ENCODE assay signal across 38 mouse cellular contexts in genomic region chr9:44412781-44413180, GRCm38 (mm10). TPM values are rescaled to one million over a fixed set of nuclear protein-coding genes. Genes with fewer than 3 reads are reported as not detected.
DNase-seq lines count a peak whose midpoint lies in the region; ATAC-seq and TF ChIP-seq lines count a peak whose summit lies in the region.
"Had no signal": no experiment of that assay in that cellular context is flagged by ENCODE, and none has a peak within 500 bp of the region (broad histone marks: within the 10 kb centered on the region; RNA-seq: fewer than 3 reads in every experiment).

No protein-coding gene starts in this region.

- H3K4me2 ChIP-seq in midbrain, embryonic 11.5 days: no peak overlapping the region
- no peak overlapping the region for H3K4me2 ChIP-seq in midbrain, postnatal 0 days (ENCODE audit: low read depth, low read length, poor library complexity, severe bottlenecking)
- no peak overlapping the region for H3K4me2 ChIP-seq in liver, postnatal 0 days (ENCODE audit: low read depth, low read length)
- H3K4me2 ChIP-seq: embryonic facial prominence, embryonic 15.5 days; forebrain, embryonic 13.5 days; heart, embryonic 12.5 days; hindbrain, embryonic 13.5 days; midbrain, embryonic 12.5 days; neural tube, embryonic 15.5 days; stomach, embryonic 15.5 days had no signal

- no peak for TF ChIP-seq EP300 in liver, postnatal 0 days (IDR thresholded peaks at IDR 0.05; ENCODE audit: low read depth)

- H3K9me3 ChIP-seq in midbrain, embryonic 11.5 days (ENCODE audit: control insufficient read depth, low read length): no peaks in the 10 kb centered on the region
- H3K9me3 ChIP-seq in midbrain, postnatal 0 days (ENCODE audit: low read length): no peaks in the 10 kb centered on the region
- no peaks in the 10 kb centered on the region for H3K9me3 ChIP-seq in liver, postnatal 0 days (ENCODE audit: low read length)
- H3K9me3 ChIP-seq: embryonic facial prominence, embryonic 10.5 days; embryonic facial prominence, embryonic 15.5 days; forebrain, embryonic 13.5 days; heart, embryonic 12.5 days; hindbrain, embryonic 13.5 days; midbrain, embryonic 12.5 days; neural tube, embryonic 15.5 days; stomach, embryonic 15.5 days had no signal

- no peak overlapping the region for H3K9ac ChIP-seq in midbrain, embryonic 11.5 days (ENCODE audit: low read length)
- no peak overlapping the region for H3K9ac ChIP-seq in midbrain, postnatal 0 days (replicated peaks; ENCODE audit: low read length, poor library complexity, severe bottlenecking)
- no peak overlapping the region for H3K9ac ChIP-seq in liver, postnatal 0 days (replicated peaks)
- H3K9ac ChIP-seq: embryonic facial prominence, embryonic 15.5 days; heart, embryonic 12.5 days; hindbrain, embryonic 13.5 days; midbrain, embryonic 12.5 days; neural tube, embryonic 15.5 days; stomach, embryonic 15.5 days had no signal

- no peak for TF ChIP-seq CTCF in midbrain, postnatal 0 days (IDR thresholded peaks at IDR 0.05)
- TF ChIP-seq CTCF in liver, postnatal 0 days (IDR thresholded peaks at IDR 0.05; ENCODE audit: low read depth): no peak

- 71% methylated on average over 2 of the region's 2 CpGs for WGBS in midbrain, embryonic 11.5 days
- WGBS in midbrain, postnatal 0 days: 83% methylated on average over 2 of the region's 2 CpGs
- 68% methylated on average over 2 of the region's 2 CpGs for WGBS in liver, postnatal 0 days (ENCODE audit: insufficient replicate concordance)

- H3K27me3 ChIP-seq in midbrain, embryonic 11.5 days (ENCODE audit: control insufficient read depth, insufficient read depth, low read length): no peaks in the 10 kb centered on the region
- H3K27me3 ChIP-seq in midbrain, postnatal 0 days (ENCODE audit: insufficient read depth, low read length): no peaks in the 10 kb centered on the region
- H3K27me3 ChIP-seq in liver, postnatal 0 days (ENCODE audit: insufficient read depth, low read length): no peaks in the 10 kb centered on the region
- H3K27me3 ChIP-seq: embryonic facial prominence, embryonic 15.5 days; forebrain, embryonic 13.5 days; heart, embryonic 12.5 days; hindbrain, embryonic 13.5 days; midbrain, embryonic 12.5 days; neural tube, embryonic 15.5 days; stomach, embryonic 15.5 days had no signal

- H3K4me3 ChIP-seq in midbrain, embryonic 11.5 days (ENCODE audit: low read depth, low read length): no peak overlapping the region
- no peak overlapping the region for H3K4me3 ChIP-seq in midbrain, postnatal 0 days (ENCODE audit: low read depth, low read length)
- no peak overlapping the region for H3K4me3 ChIP-seq in liver, postnatal 0 days (ENCODE audit: low read depth, low read length)
- H3K4me3 ChIP-seq: embryonic facial prominence, embryonic 10.5 days; embryonic facial prominence, embryonic 15.5 days; forebrain, embryonic 13.5 days; heart, embryonic 12.5 days; hindbrain, embryonic 13.5 days; midbrain, embryonic 12.5 days; neural tube, embryonic 15.5 days; stomach, embryonic 15.5 days had no signal

- peaks cover 21% of the 10 kb centered on the region for H3K36me3 ChIP-seq in midbrain, embryonic 11.5 days (ENCODE audit: control insufficient read depth, insufficient read depth, low read length)
- peaks cover 32% of the 10 kb centered on the region for H3K36me3 ChIP-seq in midbrain, postnatal 0 days (ENCODE audit: insufficient read depth, low read length)
- peaks cover 61% of the 10 kb centered on the region for H3K36me3 ChIP-seq in liver, postnatal 0 days (replicated peaks; ENCODE audit: insufficient read depth, low read length)

- peaks cover 9% of the 10 kb centered on the region for H3K4me1 ChIP-seq in midbrain, embryonic 11.5 days (ENCODE audit: control insufficient read depth, insufficient read depth, low read length)
- H3K4me1 ChIP-seq in midbrain, postnatal 0 days (ENCODE audit: insufficient read depth, low read length): no peaks in the 10 kb centered on the region
- peaks cover 16% of the 10 kb centered on the region for H3K4me1 ChIP-seq in liver, postnatal 0 days (ENCODE audit: insufficient read depth)

- ATAC-seq in midbrain, embryonic 11.5 days (ENCODE audit: low FRiP score): no peak
- no peak for ATAC-seq in midbrain, postnatal 0 days (ENCODE audit: low FRiP score)
- no peak for ATAC-seq in liver, postnatal 0 days
- ATAC-seq in CD4-positive, CD25-positive, alpha-beta regulatory T cell, adult 4 months: no peak
- ATAC-seq: forebrain, embryonic 13.5 days; intestine, postnatal 0 days; lung, postnatal 0 days had no signal

- DNase-seq in cerebellum, adult 11-12 months: peak; percentile 36
- no peak for DNase-seq in cerebellum, postnatal 10 days
- peak; percentile 83 for DNase-seq in midbrain, embryonic 11.5 days (ENCODE audit: low spot score, missing footprints)
- DNase-seq in midbrain, postnatal 0 days (ENCODE audit: low spot score): no peak
- DNase-seq in liver, postnatal 0 days: no peak
- no peak for DNase-seq in spleen, postnatal 10 days (ENCODE audit: low spot score in 2 of 2)
- DNase-seq: adrenal gland, postnatal 14 days; cerebellum, adult 11 months; cerebellum, postnatal 25 days; gastrocnemius, postnatal 14 days; heart, adult 18-20 months; heart, postnatal 4 days; kidney, adult 9 months; kidney, postnatal 25 days; retina, postnatal 1 day; right cerebral cortex, postnatal 14 days; thymus, postnatal 14 days had no signal

- no peak overlapping the region for H3K27ac ChIP-seq in midbrain, embryonic 11.5 days (ENCODE audit: low read depth, low read length)
- H3K27ac ChIP-seq in midbrain, postnatal 0 days (ENCODE audit: low read depth, low read length): no peak overlapping the region
- 0 out of 2 replicates have a peak overlapping the region, but pooled peaks have one; percentile 1 for H3K27ac ChIP-seq in liver, postnatal 0 days (ENCODE audit: low read depth)
- H3K27ac ChIP-seq: embryonic facial prominence, embryonic 10.5 days; embryonic facial prominence, embryonic 15.5 days; forebrain, embryonic 13.5 days; hindbrain, embryonic 13.5 days; macrophage; midbrain, embryonic 12.5 days; neural tube, embryonic 15.5 days; stomach, embryonic 15.5 days had no signal

RNA-seq across cellular contexts. Expression of gene Trappc4, which starts 5.4 kb away (rescaled TPM):
- polyA plus RNA-seq in midbrain, embryonic 11.5 days (2014; fragmentation: Nextera tagmentation; extraction: Ambion mirVana): 225 and 239 TPM in 2 replicates
- 149 and 166 TPM in 2 replicates for total RNA-seq in midbrain, postnatal 0 days (2014; rRNA removed)
- 326 and 327 TPM in 2 replicates for polyA plus RNA-seq in midbrain, postnatal 0 days (2015; fragmentation: Nextera tagmentation; extraction: Ambion mirVana)
- 48.0 and 50.4 TPM in 2 replicates for polyA plus RNA-seq in liver, postnatal 0 days (2015; fragmentation: Nextera tagmentation; extraction: Ambion mirVana)
- 100 to 1,000 TPM; 143 to 153 TPM for polyA plus RNA-seq in CD4-positive, CD25-positive, alpha-beta regulatory T cell, adult 4 months (2017; shearing (Covaris generic))

RNA-seq across cellular contexts. Expression of gene Ccdc84, which starts 5.6 kb away (rescaled TPM):
- 24.2 and 31.9 TPM in 2 replicates for polyA plus RNA-seq in midbrain, embryonic 11.5 days (2014; fragmentation: Nextera tagmentation; extraction: Ambion mirVana)
- 20.0 and 23.2 TPM in 2 replicates for total RNA-seq in midbrain, postnatal 0 days (2014; rRNA removed)
- polyA plus RNA-seq in midbrain, postnatal 0 days (2015; fragmentation: Nextera tagmentation; extraction: Ambion mirVana): 30.2 and 36.1 TPM in 2 replicates
- polyA plus RNA-seq in liver, postnatal 0 days (2015; fragmentation: Nextera tagmentation; extraction: Ambion mirVana): 11.8 and 12.5 TPM in 2 replicates
- 10 to 100 TPM; 24.7 to 27.2 TPM for polyA plus RNA-seq in CD4-positive, CD25-positive, alpha-beta regulatory T cell, adult 4 months (2017; shearing (Covaris generic))

RNA-seq across cellular contexts. Expression of gene Rps25, which starts 5.8 kb away (rescaled TPM):
- 1,710 and 1,826 TPM in 2 replicates for polyA plus RNA-seq in midbrain, embryonic 11.5 days (2014; fragmentation: Nextera tagmentation; extraction: Ambion mirVana)
- 298 and 395 TPM in 2 replicates for total RNA-seq in midbrain, postnatal 0 days (2014; rRNA removed)
- 1,596 and 1,621 TPM in 2 replicates for polyA plus RNA-seq in midbrain, postnatal 0 days (2015; fragmentation: Nextera tagmentation; extraction: Ambion mirVana)
- 1,409 and 1,489 TPM in 2 replicates for polyA plus RNA-seq in liver, postnatal 0 days (2015; fragmentation: Nextera tagmentation; extraction: Ambion mirVana)
- 1,000 to 10,000 TPM; 2,962 to 3,624 TPM for polyA plus RNA-seq in CD4-positive, CD25-positive, alpha-beta regulatory T cell, adult 4 months (2017; shearing (Covaris generic))

RNA-seq across cellular contexts. Expression of gene Slc37a4, which starts 16.1 kb away (rescaled TPM):
- polyA plus RNA-seq in midbrain, embryonic 11.5 days (2014; fragmentation: Nextera tagmentation; extraction: Ambion mirVana): 20.8 and 21.1 TPM in 2 replicates
- total RNA-seq in midbrain, postnatal 0 days (2014; rRNA removed): 70.7 and 99.6 TPM in 2 replicates
- polyA plus RNA-seq in midbrain, postnatal 0 days (2015; fragmentation: Nextera tagmentation; extraction: Ambion mirVana): 35.9 and 42.2 TPM in 2 replicates
- 178 and 188 TPM in 2 replicates for polyA plus RNA-seq in liver, postnatal 0 days (2015; fragmentation: Nextera tagmentation; extraction: Ambion mirVana)
- polyA plus RNA-seq in CD4-positive, CD25-positive, alpha-beta regulatory T cell, adult 4 months (2017; shearing (Covaris generic)): 10 to 100 TPM; 16.1 to 19.7 TPM

RNA-seq across cellular contexts. Expression of gene Foxr1, which starts 28.2 kb away (rescaled TPM):
- not detected in 2 replicates for polyA plus RNA-seq in midbrain, embryonic 11.5 days (2014; fragmentation: Nextera tagmentation; extraction: Ambion mirVana)
- not detected in 2 replicates for total RNA-seq in midbrain, postnatal 0 days (2014; rRNA removed)
- polyA plus RNA-seq in midbrain, postnatal 0 days (2015; fragmentation: Nextera tagmentation; extraction: Ambion mirVana): not detected in 2 replicates
- polyA plus RNA-seq in liver, postnatal 0 days (2015; fragmentation: Nextera tagmentation; extraction: Ambion mirVana): not detected in 2 replicates
- under 1 TPM in 1 of 2 experiments, not detected in 1; 0.43 TPM for polyA plus RNA-seq in CD4-positive, CD25-positive, alpha-beta regulatory T cell, adult 4 months (2017; shearing (Covaris generic))
- total RNA-seq: adrenal gland, postnatal 14 days; gastrocnemius, postnatal 14 days; heart, adult 18-20 months; heart, postnatal 4 days; layer of hippocampus, adult 18-20 months; layer of hippocampus, postnatal 10 days; left cerebral cortex, adult 18-20 months; left cerebral cortex, postnatal 14 days; liver, adult 2 months had no signal
- polyA plus RNA-seq: C2C12; embryonic facial prominence, embryonic 10.5 days; embryonic facial prominence, embryonic 15.5 days; forebrain, embryonic 13.5 days; heart, embryonic 12.5 days; heart, postnatal 0 days; hindbrain, embryonic 13.5 days; intestine, postnatal 0 days; limb, embryonic 11.5 days; liver, adult 2 months; lung, postnatal 0 days; macrophage; midbrain, embryonic 12.5 days; neural tube, embryonic 15.5 days; small intestine, adult 2 months; stomach, embryonic 15.5 days had no signal

Comparison
In these comparisons a context has a peak if more than half of its experiments do, and no peak if none do; other contexts are left out.
1. DNase-seq: peak in cerebellum, adult 11-12 months (single experiment) and midbrain, embryonic 11.5 days (single experiment); none in cerebellum, postnatal 10 days (0 of 2), midbrain, postnatal 0 days (single experiment), liver, postnatal 0 days (single experiment) and spleen, postnatal 10 days (0 of 2).